Mouse (Mus musculus): ENCODE results near the gene Cyfip2. TPM values are rescaled to one million over a fixed set of nuclear protein-coding genes. Genes with fewer than 3 reads are reported as not detected.

The Cyfip2 gene
- polyA plus RNA-seq, 1 experiment: 0.77 TPM

- Histone ChIP-seq H3K27me3 (ENCODE audit: control insufficient read depth, insufficient read depth, insufficient read length) (no peaks in the 10 kb centered on the region), H3K79me2 (ENCODE audit: control insufficient read depth, insufficient read depth) (no peaks in the 10 kb centered on the region), H3K36me3 (ENCODE audit: control insufficient read depth, insufficient read depth) (no peaks in the 10 kb centered on the region), H3K4me3 (ENCODE audit: insufficient read depth, poor library complexity, severe bottlenecking) (no peak overlapping the region), H3ac (ENCODE audit: control insufficient read depth, insufficient read length, low read depth) (no peak overlapping the region), H3K79me3 (ENCODE audit: low read depth) (no peaks in the 10 kb centered on the region)
- no peak for TF ChIP-seq CTCF (IDR thresholded peaks at IDR 0.05; ENCODE audit: control insufficient read depth, insufficient read depth, insufficient read length)
- TF ChIP-seq MYOD1 (IDR thresholded peaks at IDR 0.05; ENCODE audit: control insufficient read depth, insufficient read length, low read depth): no peak
- no peak for TF ChIP-seq MAX (IDR thresholded peaks at IDR 0.05)
- no peak for TF ChIP-seq MYOG (IDR thresholded peaks at IDR 0.05; ENCODE audit: control insufficient read depth, extremely low read depth, insufficient read length)
- no peak for TF ChIP-seq USF1 (IDR thresholded peaks at IDR 0.05; ENCODE audit: low read depth)
- no peak for TF ChIP-seq CEBPB (IDR thresholded peaks at IDR 0.05; ENCODE audit: low read depth)
- no peak for TF ChIP-seq FOSL1 (IDR thresholded peaks at IDR 0.05; ENCODE audit: insufficient read depth, low read length, poor library complexity, severe bottlenecking)
Observed at GRCm38 (mm10) chr11:46244731-46245604, 67.7 kb downstream of the Cyfip2 start.

DNA sequence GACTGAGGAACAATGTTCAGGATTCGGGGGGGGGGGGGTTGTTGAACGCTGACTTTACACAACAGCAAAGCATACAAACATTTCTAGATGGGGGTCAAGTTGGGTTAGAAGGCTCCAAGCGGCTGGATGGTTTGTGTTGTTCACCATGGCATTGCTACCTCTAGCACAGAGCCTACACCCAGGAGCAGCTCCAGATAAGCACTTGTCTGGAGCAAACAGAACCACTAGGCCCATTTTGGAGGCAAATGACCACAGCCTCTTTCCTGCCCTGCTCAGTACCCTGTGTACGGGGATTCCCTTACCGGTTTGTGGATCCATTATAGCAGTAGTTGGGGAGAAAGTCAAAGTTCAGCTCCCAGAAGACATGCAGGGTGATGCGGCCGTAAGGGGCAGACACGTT is 70.7 kb downstream of the Cyfip2 start:
- Histone ChIP-seq H3K4me3 (ENCODE audit: insufficient read depth, poor library complexity, severe bottlenecking) (no peak overlapping the region), H3K79me2 (ENCODE audit: control insufficient read depth, insufficient read depth) (no peaks in the 10 kb centered on the region), H3K27me3 (ENCODE audit: control insufficient read depth, insufficient read depth, insufficient read length) (no peaks in the 10 kb centered on the region), H3K36me3 (ENCODE audit: control insufficient read depth, insufficient read depth) (no peaks in the 10 kb centered on the region), H3ac (ENCODE audit: control insufficient read depth, insufficient read length, low read depth) (no peak overlapping the region), H3K79me3 (ENCODE audit: low read depth) (no peaks in the 10 kb centered on the region)
- TF ChIP-seq MYOD1 (IDR thresholded peaks at IDR 0.05; ENCODE audit: control insufficient read depth, insufficient read length, low read depth) (no peak), USF1 (IDR thresholded peaks at IDR 0.05; ENCODE audit: low read depth) (no peak), MYOG (IDR thresholded peaks at IDR 0.05; ENCODE audit: control insufficient read depth, extremely low read depth, insufficient read length) (no peak), MAX (IDR thresholded peaks at IDR 0.05) (no peak), CTCF (IDR thresholded peaks at IDR 0.05; ENCODE audit: control insufficient read depth, insufficient read depth, insufficient read length) (no peak), CEBPB (IDR thresholded peaks at IDR 0.05; ENCODE audit: low read depth) (no peak), FOSL1 (IDR thresholded peaks at IDR 0.05; ENCODE audit: insufficient read depth, low read length, poor library complexity, severe bottlenecking) (no peak)

- TF ChIP-seq CEBPB (IDR thresholded peaks at IDR 0.05; ENCODE audit: low read depth) (no peak), MAX (IDR thresholded peaks at IDR 0.05) (no peak)
- no peaks in the 10 kb centered on the region for H3K36me3 ChIP-seq (ENCODE audit: control insufficient read depth, insufficient read depth)
- H3K4me3 ChIP-seq (ENCODE audit: insufficient read depth, poor library complexity, severe bottlenecking): no peak overlapping the region
- H3K79me2 ChIP-seq (ENCODE audit: control insufficient read depth, insufficient read depth): no peaks in the 10 kb centered on the region
- no peak overlapping the region for H3ac ChIP-seq (ENCODE audit: control insufficient read depth, insufficient read length, low read depth)
- no peaks in the 10 kb centered on the region for H3K27me3 ChIP-seq (ENCODE audit: control insufficient read depth, insufficient read depth, insufficient read length)
- no peaks in the 10 kb centered on the region for H3K79me3 ChIP-seq (ENCODE audit: low read depth)
Observed at GRCm38 (mm10) chr11:46241150-46241673, 71.4 kb downstream of the Cyfip2 start.

DNA sequence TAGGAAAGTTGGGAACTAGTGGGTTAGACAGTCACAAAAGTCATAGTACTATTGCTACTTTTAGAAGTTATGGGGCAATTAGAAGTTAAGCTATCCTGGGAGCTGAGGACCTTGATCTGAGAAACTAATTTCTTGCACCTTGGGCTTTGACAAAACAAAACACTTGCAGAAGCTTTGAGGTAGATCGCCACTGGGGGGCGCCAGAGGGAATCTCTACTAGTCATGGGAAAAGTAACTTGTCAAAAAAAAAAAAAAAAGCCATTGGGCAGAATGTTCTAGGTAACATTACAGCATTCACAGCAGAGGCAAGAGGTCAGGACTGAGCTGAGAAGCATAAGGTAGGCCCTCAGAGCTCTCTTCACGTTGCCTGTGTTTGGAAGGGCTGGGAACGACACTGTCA is 75.7 kb downstream of the Cyfip2 start:
- TF ChIP-seq CTCF (IDR thresholded peaks at IDR 0.05; ENCODE audit: control insufficient read depth, insufficient read depth, insufficient read length) (no peak), USF1 (IDR thresholded peaks at IDR 0.05; ENCODE audit: low read depth) (no peak), MAX (IDR thresholded peaks at IDR 0.05) (no peak), MYOG (IDR thresholded peaks at IDR 0.05; ENCODE audit: control insufficient read depth, extremely low read depth, insufficient read length) (no peak)
- Histone ChIP-seq H3K79me2 (ENCODE audit: control insufficient read depth, insufficient read depth) (no peaks in the 10 kb centered on the region), H3ac (ENCODE audit: control insufficient read depth, insufficient read length, low read depth) (no peak overlapping the region), H3K79me3 (ENCODE audit: low read depth) (no peaks in the 10 kb centered on the region), H3K36me3 (ENCODE audit: control insufficient read depth, insufficient read depth) (no peaks in the 10 kb centered on the region), H3K27me3 (ENCODE audit: control insufficient read depth, insufficient read depth, insufficient read length) (no peaks in the 10 kb centered on the region), H3K4me3 (ENCODE audit: insufficient read depth, poor library complexity, severe bottlenecking) (no peak overlapping the region)

DNA sequence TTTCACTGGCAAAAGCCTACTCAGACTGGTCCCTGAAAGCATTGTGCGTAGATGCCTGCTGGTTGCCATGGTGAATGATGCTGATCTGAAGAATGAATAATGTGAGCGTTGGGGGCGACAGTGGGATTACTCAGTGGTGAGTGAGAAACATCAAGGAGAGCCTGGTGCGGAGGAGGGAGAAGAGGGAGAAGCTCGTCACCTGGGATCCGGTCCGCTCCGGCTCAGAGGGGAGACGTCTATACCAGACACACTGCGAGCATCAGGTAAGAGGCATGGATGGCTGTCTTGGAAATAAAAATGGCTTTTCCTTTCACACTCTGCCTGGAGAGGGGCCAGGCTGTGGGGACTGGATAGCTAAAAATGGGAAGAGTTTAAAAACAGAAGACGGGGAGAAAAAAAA is 77.3 kb downstream of the Cyfip2 start, which contains the start of gene Fndc9:
Gene Fndc9, plus strand, starts transcription at position 198 of the 400 bp plus-strand sequence.
- no peaks in the 10 kb centered on the region for H3K79me2 ChIP-seq (ENCODE audit: control insufficient read depth, insufficient read depth)
- H3K36me3 ChIP-seq (ENCODE audit: control insufficient read depth, insufficient read depth): no peaks in the 10 kb centered on the region
- H3K27me3 ChIP-seq (ENCODE audit: control insufficient read depth, insufficient read depth, insufficient read length): no peaks in the 10 kb centered on the region
- H3K4me3 ChIP-seq (ENCODE audit: insufficient read depth, poor library complexity, severe bottlenecking): no peak within 1 kb of the TSS
- no peaks in the 10 kb centered on the region for H3K79me3 ChIP-seq (ENCODE audit: low read depth)
- H3ac ChIP-seq (ENCODE audit: control insufficient read depth, insufficient read length, low read depth): no peak within 1 kb of the TSS
- TF ChIP-seq FOSL1 (IDR thresholded peaks at IDR 0.05; ENCODE audit: insufficient read depth, low read length, poor library complexity, severe bottlenecking): no peak
- no peak for TF ChIP-seq MAX (IDR thresholded peaks at IDR 0.05)
- no peak for TF ChIP-seq USF1 (IDR thresholded peaks at IDR 0.05; ENCODE audit: low read depth)
- TF ChIP-seq MYOG (IDR thresholded peaks at IDR 0.05; ENCODE audit: control insufficient read depth, extremely low read depth, insufficient read length): no peak
- TF ChIP-seq CEBPB (IDR thresholded peaks at IDR 0.05; ENCODE audit: low read depth): no peak
- TF ChIP-seq MYOD1 (IDR thresholded peaks at IDR 0.05; ENCODE audit: control insufficient read depth, insufficient read length, low read depth): no peak
- TF ChIP-seq CTCF (IDR thresholded peaks at IDR 0.05; ENCODE audit: control insufficient read depth, insufficient read depth, insufficient read length): no peak

DNA sequence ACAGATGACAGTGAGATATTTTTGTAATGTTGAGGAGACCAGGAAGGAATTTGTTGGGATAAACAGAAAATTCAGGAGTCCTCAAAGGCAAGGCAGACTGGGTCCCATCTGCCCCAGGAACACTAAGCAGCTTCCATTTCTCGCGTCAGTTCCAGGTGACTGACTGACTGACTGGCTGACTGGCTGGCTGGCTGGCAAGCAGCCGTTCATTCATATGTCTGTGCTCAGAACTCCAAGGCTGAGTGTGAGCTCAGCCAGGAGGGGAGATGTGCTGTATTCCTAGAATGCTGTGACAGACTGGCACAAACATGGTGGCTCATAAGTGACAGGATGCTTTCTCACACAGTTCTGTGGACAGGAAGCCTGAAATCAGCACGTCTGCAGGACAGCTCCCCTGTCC is 78.7 kb downstream of the Cyfip2 start:
- H3K36me3 ChIP-seq (ENCODE audit: control insufficient read depth, insufficient read depth): no peaks in the 10 kb centered on the region
- H3K79me2 ChIP-seq (ENCODE audit: control insufficient read depth, insufficient read depth): no peaks in the 10 kb centered on the region
- H3K4me3 ChIP-seq (ENCODE audit: insufficient read depth, poor library complexity, severe bottlenecking): no peak overlapping the region
- TF ChIP-seq MYOG (IDR thresholded peaks at IDR 0.05; ENCODE audit: control insufficient read depth, extremely low read depth, insufficient read length) (no peak), MYOD1 (IDR thresholded peaks at IDR 0.05; ENCODE audit: control insufficient read depth, insufficient read length, low read depth) (no peak), CTCF (IDR thresholded peaks at IDR 0.05; ENCODE audit: control insufficient read depth, insufficient read depth, insufficient read length) (no peak)
- H3K79me3 ChIP-seq (ENCODE audit: low read depth): no peaks in the 10 kb centered on the region
- no peak overlapping the region for H3ac ChIP-seq (ENCODE audit: control insufficient read depth, insufficient read length, low read depth)
- H3K27me3 ChIP-seq (ENCODE audit: control insufficient read depth, insufficient read depth, insufficient read length): no peaks in the 10 kb centered on the region

Measured in C2C12 (cell line).